Mouse (Mus musculus): ENCODE results near the gene Tcf7.
"Not testable (repeated sequence)": the region's sequence is repeated elsewhere in the genome, so short reads cannot be mapped to it uniquely, and the experiment has no call there.

The Tcf7 gene

DNA sequence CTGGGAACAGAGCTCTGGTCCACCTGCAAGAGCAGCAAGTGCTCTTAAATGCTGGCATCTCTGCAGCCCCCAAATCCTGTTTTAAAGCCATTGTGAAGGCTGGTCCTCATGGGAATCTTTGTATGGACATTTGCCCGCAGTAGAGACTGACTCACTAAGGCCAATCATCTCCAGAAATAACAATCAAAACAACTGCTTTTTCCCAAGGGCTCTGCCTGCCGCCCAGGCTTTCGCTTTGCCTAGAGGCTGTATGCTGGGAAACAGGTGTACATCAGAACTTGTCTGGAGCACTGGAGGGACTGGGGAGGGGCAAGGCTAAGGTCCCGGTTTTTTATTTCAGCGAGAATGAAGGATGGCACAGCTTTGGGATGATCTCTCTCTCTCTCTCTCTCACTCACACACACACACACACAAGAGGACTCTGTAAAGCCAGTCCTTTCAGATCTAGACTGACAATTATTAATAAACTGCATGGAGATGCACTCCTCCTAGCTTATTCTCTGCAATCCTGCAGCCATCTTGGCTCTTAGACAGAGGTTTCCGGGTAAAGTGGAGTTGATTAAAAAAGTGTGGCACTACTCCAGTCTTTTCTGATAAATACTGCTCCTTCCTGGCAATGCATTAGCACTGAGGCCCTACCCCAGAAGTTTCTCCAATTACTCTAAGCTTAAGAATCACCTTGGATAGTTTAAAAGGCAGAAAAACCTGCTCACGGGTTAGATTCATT is 53.9 kb downstream of the Tcf7 start:
- DNase-seq (ENCODE audit: low spot score), result no peak

DNA sequence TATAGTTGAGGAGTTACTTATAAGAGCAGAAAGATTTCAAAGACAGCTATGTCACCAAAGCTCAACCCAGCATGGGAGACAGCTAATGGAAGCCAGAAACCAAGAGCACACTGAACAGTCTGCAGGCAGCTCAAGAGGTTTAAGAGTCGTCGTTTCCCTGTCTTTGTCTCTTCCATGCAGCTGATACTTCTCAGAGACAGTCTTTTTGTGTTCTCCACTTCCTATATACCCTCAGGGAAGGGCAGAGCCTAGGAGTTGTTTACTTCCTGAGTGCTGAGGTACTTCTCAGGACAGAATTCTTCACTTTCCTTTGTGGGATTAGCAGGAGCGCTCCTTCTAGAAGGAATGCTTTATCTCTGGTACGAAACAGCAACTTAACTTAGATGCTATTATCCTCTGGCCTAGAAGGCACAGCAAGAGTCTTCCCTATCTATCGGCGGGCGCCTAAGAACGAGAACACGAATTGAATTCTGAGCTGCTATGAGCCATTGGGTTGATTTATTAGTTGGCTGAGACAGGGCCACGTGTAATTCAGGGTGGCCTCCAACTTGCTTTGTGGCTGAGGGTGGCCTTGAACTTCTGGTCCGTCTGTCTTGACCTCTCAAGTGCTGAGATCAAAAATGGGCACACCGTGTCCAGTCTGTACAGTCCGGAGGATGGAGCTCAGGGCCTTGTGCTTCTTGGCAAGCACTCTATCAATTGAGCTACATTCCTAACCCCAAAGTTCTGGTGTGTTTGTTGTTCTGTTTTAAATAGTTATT is 55.2 kb downstream of the Tcf7 start:
- no peak for DNase-seq (ENCODE audit: low spot score)

GRCm38 (mm10) chr11:52227053-52227452 is 55.8 kb downstream of the Tcf7 start:
- no peak for DNase-seq (ENCODE audit: low spot score)

DNA sequence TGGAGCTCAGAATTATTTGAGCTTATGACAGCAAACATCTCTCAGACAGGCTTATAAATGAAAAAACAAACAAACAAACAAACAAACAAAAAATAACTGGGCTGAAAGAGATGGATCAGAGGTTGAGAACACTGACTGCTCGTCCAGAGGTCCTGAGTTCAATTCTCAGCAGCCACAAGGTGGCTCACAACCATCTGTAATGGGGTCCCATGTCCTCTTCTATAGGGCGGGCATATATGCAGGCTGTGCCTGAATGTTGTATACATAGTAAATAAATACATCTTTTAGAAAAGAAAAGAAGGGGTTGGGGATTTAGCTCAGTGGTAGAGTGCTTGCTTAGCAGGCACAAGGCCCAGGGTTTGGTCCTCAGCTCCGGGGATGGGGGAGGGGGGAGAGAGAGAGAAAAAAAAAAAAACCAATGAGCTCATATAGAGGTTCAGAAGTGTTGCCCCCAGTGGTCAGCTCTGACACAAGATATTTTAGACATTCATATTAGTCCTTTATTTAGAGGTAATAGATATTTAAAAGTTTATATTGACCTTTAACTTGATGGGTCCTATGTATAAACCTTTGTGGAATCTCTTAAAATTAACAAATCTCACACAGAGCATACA is 56.7 kb downstream of the Tcf7 start:
- DNase-seq (ENCODE audit: low spot score), result no peak

DNA sequence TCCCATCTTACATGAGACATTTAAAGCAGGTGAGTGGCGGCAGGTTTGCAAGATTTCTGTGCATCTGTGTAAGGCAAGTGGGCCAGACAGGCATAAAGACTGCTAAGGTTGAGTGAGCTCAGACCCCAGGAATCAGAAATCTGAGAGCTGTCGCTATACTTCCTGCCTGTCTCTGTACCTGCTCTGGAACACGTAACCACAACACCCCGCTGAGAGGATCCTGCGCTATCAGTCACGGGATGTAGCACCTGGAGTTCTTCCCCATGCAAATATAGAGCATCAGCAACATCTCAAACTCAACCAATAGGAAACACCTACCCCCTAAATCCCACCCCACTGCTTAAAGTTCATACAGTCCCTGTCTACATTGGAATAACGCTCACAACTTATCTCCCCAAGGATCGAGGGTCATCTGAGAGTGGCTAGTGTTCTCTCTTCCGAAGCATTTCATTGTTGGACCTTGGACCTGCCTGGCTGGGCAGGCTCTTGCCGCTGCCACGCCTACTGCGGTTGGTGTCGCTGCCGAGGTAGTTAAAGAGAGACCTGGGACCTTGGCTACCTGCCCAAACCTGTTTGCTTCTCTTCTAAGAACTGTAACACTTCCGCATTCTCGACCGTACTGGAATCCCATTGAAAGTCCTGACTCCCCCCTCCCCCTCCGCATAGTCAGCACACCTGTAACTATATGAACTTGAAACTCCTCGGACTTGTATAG is 58.7 kb downstream of the Tcf7 start:
- DNase-seq (ENCODE audit: low spot score), result peak; percentile 66

- DNase-seq (ENCODE audit: low spot score), result no peak
Observed at GRCm38 (mm10) chr11:52222891-52223290, 59.9 kb downstream of the Tcf7 start.

DNA sequence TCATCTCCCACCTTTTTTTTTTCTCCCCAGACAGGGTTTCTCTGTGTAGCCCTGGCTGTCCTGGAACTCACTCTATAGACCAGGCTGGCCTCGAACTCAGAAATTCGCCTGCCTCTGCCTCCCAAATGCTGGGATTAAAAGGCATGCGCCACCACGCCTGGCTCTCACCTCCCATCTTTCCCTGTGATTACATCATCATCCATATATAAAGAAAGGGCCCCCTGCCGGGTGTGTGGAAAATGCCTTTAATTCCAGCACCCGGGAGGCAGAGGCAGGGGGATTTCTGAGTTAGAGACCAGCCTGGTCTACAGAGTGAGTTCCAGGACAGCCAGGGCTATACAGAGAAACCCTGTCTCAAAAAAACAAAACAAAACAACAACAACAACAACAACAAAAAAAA is 60.9 kb downstream of the Tcf7 start:
- not testable (repeated sequence) for DNase-seq (ENCODE audit: low spot score)

GRCm38 (mm10) chr11:52220282-52220681 is 62.5 kb downstream of the Tcf7 start:
- peak; percentile 63 for DNase-seq (ENCODE audit: low spot score)

DNA sequence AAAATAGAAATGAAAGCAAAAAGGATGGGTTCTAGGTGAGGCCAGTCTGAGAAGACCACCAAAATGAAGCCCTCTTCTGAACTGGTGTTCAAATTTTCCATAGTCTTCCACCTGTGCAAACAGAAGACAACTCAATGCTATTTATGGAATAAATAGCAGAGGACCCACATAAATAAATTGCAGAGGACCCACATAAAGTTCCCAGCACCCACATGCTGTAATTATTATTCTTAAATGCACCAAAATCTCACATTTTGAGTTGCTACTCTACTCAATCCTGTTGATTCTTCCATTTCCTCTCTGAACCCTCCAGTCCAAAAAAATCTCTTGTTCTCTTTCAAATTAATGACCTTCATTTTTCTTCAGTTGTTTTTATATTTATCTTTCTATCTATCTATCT is 68.9 kb downstream of the Tcf7 start, which contains the start of gene Olfr1371:
Olfr1371 (minus strand) TSS at position 101 of the 400 bp plus-strand sequence.
- DNase-seq (ENCODE audit: low spot score), result no peak

All from urinary bladder, postnatal 25 days (tissue).